Mouse (Mus musculus) gastrocnemius, postnatal 36 days (tissue): Measurements from ENCODE around the gene Dusp18. TPM values are rescaled to one million over a fixed set of nuclear protein-coding genes. Genes with fewer than 3 reads are reported as not detected.

Experiments
- DNase-seq, 2 experiments: peaks; one replicate each; pipeline ENCODE4 v3.0.0; 2022
- intact Hi-C: fragments of 180-260 bp; cut with DNase I; formaldehyde crosslinking; loops from one replicate; pipeline ENCODE4 v1.15.1; 2025
- long read RNA-seq, 2 experiments: library from polyadenylated mRNA; stranded (forward); transcript quantifications; one replicate each; pipeline ENCODE4 v2.0.0; 2021
- total RNA-seq, 2 experiments: library from RNA; stranded (reverse); gene quantifications; 2 replicates each; pipeline ENCODE4 v1.2.3; 2021

Dusp18 gene
- 10 to 100 TPM in 1 of 2 experiments, 1 to 10 TPM in 1; 5.9 to 11.4 TPM for total RNA-seq
- long read RNA-seq, experiment 1, partial matches to known transcripts: 0 of 2 reads
- long read RNA-seq, experiment 1, other reads (novel, unspliced or antisense): 2 of 2 reads
- long read RNA-seq, experiment 2, full-length matches to known transcripts: 1 of 4 reads
- long read RNA-seq, experiment 2, partial matches to known transcripts: 0 of 4 reads
- long read RNA-seq, experiment 2, other reads (novel, unspliced or antisense): 3 of 4 reads

- intact Hi-C loops: no loop called here
Measured at GRCm38 (mm10) chr11:3894406-3895281, at the start of gene Dusp18, which contains the start of gene 4921536K21Rik. Gene Dusp18 (plus strand): TSS chr11:3895240. Gene 4921536K21Rik (minus strand): TSS chr11:3895098.

GRCm38 (mm10) chr11:3846351-3846750, 48.7 kb upstream of the Dusp18 start:
- no peak for DNase-seq
- intact Hi-C loops: no loop called here

More at GRCm38 (mm10) chr11:3894406-3895281, at the start of gene Dusp18, which contains the start of gene 4921536K21Rik:
- peak; percentile 85 to 86 for DNase-seq

GRCm38 (mm10) chr11:3849469-3850314, 45.3 kb upstream of the Dusp18 start:
- intact Hi-C loops: no loop called here
- DNase-seq: no peak

- intact Hi-C loops: no loop called here
- DNase-seq: no peak
Measured at GRCm38 (mm10) chr11:3850315-3850614, 44.8 kb upstream of the Dusp18 start.

GRCm38 (mm10) chr11:3850746-3851277, 44.2 kb upstream of the Dusp18 start:
- intact Hi-C loops: no loop called here

GRCm38 (mm10) chr11:3851872-3852271, 43.2 kb upstream of the Dusp18 start:
- no peak for DNase-seq
- intact Hi-C loops: no loop called here

More at GRCm38 (mm10) chr11:3850746-3851277, 44.2 kb upstream of the Dusp18 start:
- no peak for DNase-seq

GRCm38 (mm10) chr11:3853031-3853430, 42.0 kb upstream of the Dusp18 start:
- intact Hi-C loops: no loop called here
- DNase-seq: no peak

GRCm38 (mm10) chr11:3853481-3854034, 41.5 kb upstream of the Dusp18 start:
- intact Hi-C loops: no loop called here
- no peak for DNase-seq

- intact Hi-C loops: no loop called here
- DNase-seq: no peak
Measured at GRCm38 (mm10) chr11:3854156-3854555, 40.9 kb upstream of the Dusp18 start.

GRCm38 (mm10) chr11:3855846-3856245, 39.2 kb upstream of the Dusp18 start:
- no peak for DNase-seq
- intact Hi-C loops: no loop called here

GRCm38 (mm10) chr11:3857902-3858301, 37.1 kb upstream of the Dusp18 start:
- intact Hi-C loops: no loop called here
- DNase-seq: no peak

- no peak for DNase-seq
- intact Hi-C loops: no loop called here
Measured at GRCm38 (mm10) chr11:3859778-3860177, 35.3 kb upstream of the Dusp18 start.

GRCm38 (mm10) chr11:3860361-3860760, 34.7 kb upstream of the Dusp18 start:
- no peak for DNase-seq
- intact Hi-C loops: no loop called here

GRCm38 (mm10) chr11:3862661-3863453, 32.2 kb upstream of the Dusp18 start:
- intact Hi-C loops: no loop called here
- DNase-seq: no peak

- intact Hi-C loops: no loop called here
- peak; percentile 44 to 60 for DNase-seq
Measured at GRCm38 (mm10) chr11:3863454-3864112, 31.5 kb upstream of the Dusp18 start, which contains the start of gene Osbp2. Gene Osbp2 (minus strand): TSS chr11:3863903.

- intact Hi-C loops: no loop called here
- DNase-seq: no peak
Measured at GRCm38 (mm10) chr11:3864343-3864742, 30.7 kb upstream of the Dusp18 start.

- intact Hi-C loops: no loop called here
- no peak for DNase-seq
Measured at GRCm38 (mm10) chr11:3876419-3876818, 18.6 kb upstream of the Dusp18 start.

- intact Hi-C loops: no loop called here
- no peak for DNase-seq
Measured at GRCm38 (mm10) chr11:3878660-3879059, 16.4 kb upstream of the Dusp18 start.

- intact Hi-C loops: loop anchor here (5.0 kb wide), 1 partner anchor 73 kb away; no protein-coding TSS in a partner anchor
- peak; percentile 50 to 66 for DNase-seq
Measured at GRCm38 (mm10) chr11:3879836-3880235, 15.2 kb upstream of the Dusp18 start.
